Mouse (Mus musculus): ENCODE measurements around the gene Akr1c19. TPM values are rescaled to one million over a fixed set of nuclear protein-coding genes. Genes with fewer than 3 reads are reported as not detected.

The Akr1c19 gene
- total and polyA plus RNA-seq, 3 experiments, result not detected

- Histone ChIP-seq H3K27ac (ENCODE audit: control insufficient read depth, low read depth, low read length) (no peak overlapping the region), H3K4me3 (ENCODE audit: control insufficient read depth in 1 of 2, insufficient read depth in 1 of 2, low read depth in 2 of 2, low read length in 2 of 2) (no peak overlapping the region), H3K9me3 (replicated peaks; ENCODE audit: insufficient read depth, low read length) (no peaks in the 10 kb centered on the region), H3K36me3 (ENCODE audit: control insufficient read depth in 1 of 2, insufficient read depth in 2 of 2, low read length in 2 of 2) (no peaks in the 10 kb centered on the region), H3K9ac (ENCODE audit: control insufficient read depth, low read depth, low read length, poor library complexity, severe bottlenecking) (no peak overlapping the region), H3K4me1 (ENCODE audit: control insufficient read depth in 1 of 2, insufficient read depth in 2 of 2, low read length in 2 of 2) (no peaks in the 10 kb centered on the region), H3K79me2 (ENCODE audit: control insufficient read depth, insufficient read depth, low read length, poor library complexity) (no peaks in the 10 kb centered on the region), H3K27me3 (ENCODE audit: control insufficient read depth in 1 of 2, insufficient read depth in 2 of 2, low read length in 2 of 2) (no peaks in the 10 kb centered on the region)
- no peak for TF ChIP-seq MYC (IDR thresholded peaks at IDR 0.05; ENCODE audit: low read depth, low read length)
- no peak for TF ChIP-seq E2F4 (IDR thresholded peaks at IDR 0.05; ENCODE audit: borderline replicate concordance, low read depth, low read length)
- TF ChIP-seq ZC3H11A (IDR thresholded peaks at IDR 0.05; ENCODE audit: low read depth, low read length), result no peak
- no peak for TF ChIP-seq TBP (IDR thresholded peaks at IDR 0.05; ENCODE audit: low read depth, low read length)
- no peak for TF ChIP-seq ETS1 (IDR thresholded peaks at IDR 0.05; ENCODE audit: low read depth, low read length)
- TF ChIP-seq JUND (IDR thresholded peaks at IDR 0.05; ENCODE audit: low read depth, low read length), result no peak
- TF ChIP-seq POLR2AphosphoS2 (IDR thresholded peaks at IDR 0.05; ENCODE audit: low read length), result no peak
- TF ChIP-seq ELF1 (IDR thresholded peaks at IDR 0.05; ENCODE audit: low read depth, low read length), result no peak
- no peak for TF ChIP-seq MAFK (IDR thresholded peaks at IDR 0.05; ENCODE audit: borderline replicate concordance, low read depth, low read length)
- TF ChIP-seq RCOR1 (IDR thresholded peaks at IDR 0.05; ENCODE audit: low read depth, low read length), result no peak
- no peak for TF ChIP-seq CTCF (IDR thresholded peaks at IDR 0.05 in 2 of 3, conservative IDR thresholded peaks at IDR 0.05 in 1 of 3; ENCODE audit: control insufficient read depth in 1 of 3, insufficient read depth in 1 of 3, low read depth in 2 of 3, low read length in 3 of 3, poor library complexity in 1 of 3, severe bottlenecking in 1 of 3)
- no peak for DNase-seq (ENCODE audit: low read depth, low spot score)
These were observed 5.2 kb downstream of the Akr1c19 start for GRCm38 (mm10) chr13:4233536-4234172.

- H3K4me3 ChIP-seq (ENCODE audit: control insufficient read depth in 1 of 2, insufficient read depth in 1 of 2, low read depth in 2 of 2, low read length in 2 of 2), result no peak overlapping the region
- TF ChIP-seq ZKSCAN1 (IDR thresholded peaks at IDR 0.05; ENCODE audit: low read depth, low read length) (no peak), HCFC1 (IDR thresholded peaks at IDR 0.05; ENCODE audit: low read depth, low read length) (no peak), USF2 (IDR thresholded peaks at IDR 0.05; ENCODE audit: borderline replicate concordance in 1 of 2, insufficient read depth in 1 of 2, low read depth in 1 of 2, low read length in 2 of 2) (no peak), MAZ (IDR thresholded peaks at IDR 0.05; ENCODE audit: low read depth, low read length) (no peak), USF1 (IDR thresholded peaks at IDR 0.05; ENCODE audit: low read depth, low read length) (no peak), UBTF (IDR thresholded peaks at IDR 0.05; ENCODE audit: borderline replicate concordance, insufficient read depth, low read depth, low read length) (no peak), SIN3A (IDR thresholded peaks at IDR 0.05; ENCODE audit: low read length) (no peak), GATA1 (IDR thresholded peaks at IDR 0.05; ENCODE audit: low read depth, low read length) (no peak), TCF12 (IDR thresholded peaks at IDR 0.05; ENCODE audit: low read depth, low read length) (no peak), MEF2A (IDR thresholded peaks at IDR 0.05; ENCODE audit: extremely low read depth, insufficient replicate concordance, low read depth, low read length, poor library complexity, severe bottlenecking) (no peak), ZC3H11A (IDR thresholded peaks at IDR 0.05; ENCODE audit: low read depth, low read length) (no peak), MAX (IDR thresholded peaks at IDR 0.05; ENCODE audit: low read length) (no peak), CTCF (IDR thresholded peaks at IDR 0.05 in 2 of 3, conservative IDR thresholded peaks at IDR 0.05 in 1 of 3; ENCODE audit: control insufficient read depth in 1 of 3, insufficient read depth in 1 of 3, low read depth in 2 of 3, low read length in 3 of 3, poor library complexity in 1 of 3, severe bottlenecking in 1 of 3) (no peak), E2F4 (IDR thresholded peaks at IDR 0.05; ENCODE audit: borderline replicate concordance, low read depth, low read length) (no peak)
These were observed 16.5 kb downstream of the Akr1c19 start for GRCm38 (mm10) chr13:4244861-4245559.

More at GRCm38 (mm10) chr13:4244861-4245559, 16.5 kb downstream of the Akr1c19 start:
- Histone ChIP-seq H3K4me1 (ENCODE audit: control insufficient read depth in 1 of 2, insufficient read depth in 2 of 2, low read length in 2 of 2) (no peaks in the 10 kb centered on the region), H3K9me3 (replicated peaks; ENCODE audit: insufficient read depth, low read length) (no peaks in the 10 kb centered on the region), H3K9ac (ENCODE audit: control insufficient read depth, low read depth, low read length, poor library complexity, severe bottlenecking) (no peak overlapping the region), H3K36me3 (ENCODE audit: control insufficient read depth in 1 of 2, insufficient read depth in 2 of 2, low read length in 2 of 2) (no peaks in the 10 kb centered on the region), H3K27me3 (ENCODE audit: control insufficient read depth in 1 of 2, insufficient read depth in 2 of 2, low read length in 2 of 2) (no peaks in the 10 kb centered on the region; a peak in 1 of 4 replicates), H3K79me2 (ENCODE audit: control insufficient read depth, insufficient read depth, low read length, poor library complexity) (no peaks in the 10 kb centered on the region), H3K27ac (ENCODE audit: control insufficient read depth, low read depth, low read length) (no peak overlapping the region)
- no peak for DNase-seq (ENCODE audit: low read depth, low spot score)
